Mouse (Mus musculus): ENCODE measurements at regions not wholly inside any gene's neighbourhood (a gene's known extent, or its start where the extent isn't known, plus 50 kb on each side); places are given as distances from the start of the nearest gene placed in this dataset.

DNA sequence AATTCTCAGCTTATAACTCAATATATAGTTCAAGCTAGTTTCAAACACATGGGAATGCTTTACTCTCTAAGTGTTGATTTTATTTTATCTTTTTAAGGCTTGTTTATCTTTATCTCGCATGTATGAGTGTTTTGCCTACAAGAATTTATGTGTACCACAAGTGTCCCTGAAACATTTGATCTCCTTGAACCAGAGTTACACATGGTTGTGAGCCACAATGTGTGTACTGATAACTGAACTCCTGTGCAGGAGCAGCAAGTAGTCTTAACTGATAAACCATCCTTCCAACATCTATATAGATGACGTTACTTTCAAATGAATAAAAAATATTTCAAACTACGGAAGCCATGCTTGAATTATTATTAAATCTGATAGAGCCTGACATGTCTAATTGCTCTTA lies 104.5 kb downstream of the Pabpc4l start:
- H3K79me2 ChIP-seq (ENCODE audit: control insufficient read depth, insufficient read depth, low read length, poor library complexity): no peaks in the 10 kb centered on the region
- peak; percentile 3 for DNase-seq (ENCODE audit: low read depth, low spot score)

DNA sequence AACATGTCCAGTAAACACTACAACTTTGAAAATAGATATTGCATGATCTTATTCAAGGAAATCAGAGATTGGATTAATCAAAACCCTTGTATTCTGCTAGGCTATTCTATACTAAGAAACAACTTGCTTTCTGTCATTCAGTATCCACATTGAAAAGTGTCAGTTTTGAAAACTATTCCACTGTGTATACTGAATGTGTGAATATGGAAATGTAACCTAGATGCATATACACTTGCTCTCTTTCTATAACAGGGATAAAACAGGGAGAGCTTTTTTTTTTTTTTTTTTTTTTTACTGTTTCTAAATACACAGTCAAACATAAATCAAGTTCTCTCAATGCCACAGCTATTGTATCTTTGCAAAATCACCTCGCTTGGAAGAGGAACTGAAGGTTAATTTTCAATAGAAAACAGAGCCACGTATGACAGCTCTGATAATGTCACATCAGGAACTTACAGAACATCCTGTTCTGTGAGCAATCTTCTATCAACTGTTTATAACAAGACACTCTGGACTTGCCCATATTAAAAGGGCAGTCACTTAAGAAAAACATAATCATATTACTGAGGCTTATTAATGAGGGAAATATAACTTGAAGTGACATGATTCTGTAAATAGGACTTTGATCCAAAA lies 107.3 kb downstream of the Pabpc4l start:
- Histone ChIP-seq H3K9me3 (replicated peaks; ENCODE audit: insufficient read depth, low read length) (no peaks in the 10 kb centered on the region), H3K9ac (ENCODE audit: control insufficient read depth, low read depth, low read length, poor library complexity, severe bottlenecking) (no peak overlapping the region), H3K27me3 (ENCODE audit: control insufficient read depth in 1 of 2, insufficient read depth in 2 of 2, low read length in 2 of 2) (no peaks in the 10 kb centered on the region), H3K36me3 (ENCODE audit: control insufficient read depth in 1 of 2, insufficient read depth in 2 of 2, low read length in 2 of 2) (peaks cover 0 to 2% of the 10 kb centered on the region in 2 experiments; a peak in 2 of 4 replicates), H3K79me2 (ENCODE audit: control insufficient read depth, insufficient read depth, low read length, poor library complexity) (no peaks in the 10 kb centered on the region), H3K4me1 (ENCODE audit: control insufficient read depth in 1 of 2, insufficient read depth in 2 of 2, low read length in 2 of 2) (peaks cover 6 to 7% of the 10 kb centered on the region in 2 experiments), H3K27ac (ENCODE audit: control insufficient read depth, low read depth, low read length) (no peak overlapping the region), H3K4me3 (ENCODE audit: control insufficient read depth in 1 of 2, insufficient read depth in 1 of 2, low read depth in 2 of 2, low read length in 2 of 2) (no peak overlapping the region)
- DNase-seq (ENCODE audit: low read depth, low spot score): no peak
- TF ChIP-seq USF1 (IDR thresholded peaks at IDR 0.05; ENCODE audit: low read depth, low read length) (no peak), TAL1 (IDR thresholded peaks at IDR 0.05; ENCODE audit: low read length) (no peak), CHD1 (IDR thresholded peaks at IDR 0.05; ENCODE audit: low read depth, low read length) (no peak), KAT2A (conservative IDR thresholded peaks at IDR 0.05; ENCODE audit: low read depth, low read length) (no peak), ZKSCAN1 (IDR thresholded peaks at IDR 0.05; ENCODE audit: low read depth, low read length) (no peak), MAFK (IDR thresholded peaks at IDR 0.05; ENCODE audit: borderline replicate concordance, low read depth, low read length) (no peak), MAZ (IDR thresholded peaks at IDR 0.05; ENCODE audit: low read depth, low read length) (no peak), ETS1 (IDR thresholded peaks at IDR 0.05; ENCODE audit: low read depth, low read length) (peak; percentile 38), HCFC1 (IDR thresholded peaks at IDR 0.05; ENCODE audit: low read depth, low read length) (no peak), ZNF384 (IDR thresholded peaks at IDR 0.05; ENCODE audit: low read depth, low read length) (peak; percentile 32; the same call in 1 of the 2 replicates), RAD21 (IDR thresholded peaks at IDR 0.05; ENCODE audit: low read depth, low read length) (no peak), CTCF (IDR thresholded peaks at IDR 0.05 in 2 of 3, conservative IDR thresholded peaks at IDR 0.05 in 1 of 3; ENCODE audit: control insufficient read depth in 1 of 3, insufficient read depth in 1 of 3, low read depth in 2 of 3, low read length in 3 of 3, poor library complexity in 1 of 3, severe bottlenecking in 1 of 3) (no peak), RCOR1 (IDR thresholded peaks at IDR 0.05; ENCODE audit: low read depth, low read length) (peak; percentile 67), MXI1 (IDR thresholded peaks at IDR 0.05; ENCODE audit: low read depth, low read length) (no peak), EP300 (IDR thresholded peaks at IDR 0.05; ENCODE audit: low read depth in 1 of 2, low read length in 2 of 2) (peak in 1 of 2 experiments; percentile 65; a peak in 2 of 4 replicates), TCF12 (IDR thresholded peaks at IDR 0.05; ENCODE audit: low read depth, low read length) (peak; percentile 80; the same call in 1 of the 2 replicates), NELFE (IDR thresholded peaks at IDR 0.05; ENCODE audit: low read depth, low read length) (no peak), ZMIZ1 (IDR thresholded peaks at IDR 0.05; ENCODE audit: low read depth, low read length) (no peak)

More for the DNA sequence above, 104.5 kb downstream of the Pabpc4l start:
- Histone ChIP-seq H3K4me1 (ENCODE audit: control insufficient read depth in 1 of 2, insufficient read depth in 2 of 2, low read length in 2 of 2) (peaks cover 6 to 7% of the 10 kb centered on the region in 2 experiments), H3K9ac (ENCODE audit: control insufficient read depth, low read depth, low read length, poor library complexity, severe bottlenecking) (no peak overlapping the region), H3K9me3 (replicated peaks; ENCODE audit: insufficient read depth, low read length) (no peaks in the 10 kb centered on the region), H3K4me3 (ENCODE audit: control insufficient read depth in 1 of 2, insufficient read depth in 1 of 2, low read depth in 2 of 2, low read length in 2 of 2) (no peak overlapping the region), H3K36me3 (ENCODE audit: control insufficient read depth in 1 of 2, insufficient read depth in 2 of 2, low read length in 2 of 2) (peaks cover 0 to 2% of the 10 kb centered on the region in 2 experiments; a peak in 2 of 4 replicates), H3K27me3 (ENCODE audit: control insufficient read depth in 1 of 2, insufficient read depth in 2 of 2, low read length in 2 of 2) (no peaks in the 10 kb centered on the region), H3K27ac (ENCODE audit: control insufficient read depth, low read depth, low read length) (no peak overlapping the region)
- TF ChIP-seq EP300 (IDR thresholded peaks at IDR 0.05; ENCODE audit: low read depth in 1 of 2, low read length in 2 of 2) (peak in 1 of 2 experiments; percentile 73; a peak in 2 of 4 replicates), ZNF384 (IDR thresholded peaks at IDR 0.05; ENCODE audit: low read depth, low read length) (0 out of 2 replicates have a peak, but pooled peaks have one; percentile 41), SIN3A (IDR thresholded peaks at IDR 0.05; ENCODE audit: low read length) (no peak), ETS1 (IDR thresholded peaks at IDR 0.05; ENCODE audit: low read depth, low read length) (peak; percentile 77), TCF12 (IDR thresholded peaks at IDR 0.05; ENCODE audit: low read depth, low read length) (peak; percentile 92), MYB (IDR thresholded peaks at IDR 0.05; ENCODE audit: low read depth, low read length) (no peak), CHD2 (IDR thresholded peaks at IDR 0.05; ENCODE audit: low read length) (no peak), E2F4 (IDR thresholded peaks at IDR 0.05; ENCODE audit: borderline replicate concordance, low read depth, low read length) (no peak)

Measured in MEL (cell line).